Mouse (Mus musculus): ENCODE measurements around the gene Jph4. TPM values are rescaled to one million over a fixed set of nuclear protein-coding genes. Genes with fewer than 3 reads are reported as not detected.

Gene Jph4
- total and polyA plus RNA-seq, 3 experiments = not detected

GRCm38 (mm10) chr14:55062626-55063025, 54.1 kb downstream of the Jph4 start:
- peaks cover 5 to 16% of the 10 kb centered on the region in 2 experiments; a peak in 2 of 4 replicates for H3K4me1 ChIP-seq (ENCODE audit: control insufficient read depth in 1 of 2, insufficient read depth in 2 of 2)
- in situ Hi-C loops (cut with MboI; ENCODE audit: low pct_ligation_motif_present, low pct_unique_long_range_greater_than_20kb, low sequenced_read_pairs) = no loop called here
- no peak overlapping the region for H3K9ac ChIP-seq (ENCODE audit: insufficient read depth, low read depth)
- H3K27ac ChIP-seq (ENCODE audit: insufficient read depth, low read depth) = no peak overlapping the region
- peaks cover 7% of the 10 kb centered on the region for H3K27me3 ChIP-seq (replicated peaks)
- no peak for DNase-seq (ENCODE audit: extremely low read depth)
- H3K4me2 ChIP-seq (ENCODE audit: insufficient read depth, low read depth, poor library complexity, severe bottlenecking) = no peak overlapping the region
- H3K4me3 ChIP-seq (replicated peaks in 1 of 3; ENCODE audit: low read depth in 2 of 3, low read length in 2 of 3, poor library complexity in 1 of 3) = no peak overlapping the region
- no peak for TF ChIP-seq RCOR1 (conservative IDR thresholded peaks at IDR 0.05; ENCODE audit: low read depth, low read length)
- H3K36me3 ChIP-seq (replicated peaks in 1 of 2; ENCODE audit: control insufficient read depth in 1 of 2, insufficient read depth in 1 of 2, low read length in 1 of 2) = peaks cover 0 to 2% of the 10 kb centered on the region in 2 experiments
- no peaks in the 10 kb centered on the region for H3K9me3 ChIP-seq (replicated peaks; ENCODE audit: low read length)
- H3K79me2 ChIP-seq (replicated peaks; ENCODE audit: control insufficient read depth, extremely low read depth, insufficient read depth, poor library complexity, severe bottlenecking) = no peaks in the 10 kb centered on the region
- dilution Hi-C loops (cut with MboI; ENCODE audit: extremely low pct_ligation_motif_present, extremely low pct_unique_long_range_greater_than_20kb, low sequenced_read_pairs) = no loop called here

- no peak for DNase-seq (ENCODE audit: extremely low read depth)
- Histone ChIP-seq H3K79me2 (replicated peaks; ENCODE audit: control insufficient read depth, extremely low read depth, insufficient read depth, poor library complexity, severe bottlenecking) (no peaks in the 10 kb centered on the region), H3K9ac (ENCODE audit: insufficient read depth, low read depth) (no peak overlapping the region), H3K36me3 (replicated peaks in 1 of 2; ENCODE audit: control insufficient read depth in 1 of 2, insufficient read depth in 1 of 2, low read length in 1 of 2) (peaks cover 0 to 2% of the 10 kb centered on the region in 2 experiments), H3K9me3 (replicated peaks; ENCODE audit: low read length) (no peaks in the 10 kb centered on the region), H3K4me1 (ENCODE audit: control insufficient read depth in 1 of 2, insufficient read depth in 2 of 2) (peaks cover 5 to 16% of the 10 kb centered on the region in 2 experiments; a peak in 2 of 4 replicates), H3K4me3 (replicated peaks in 1 of 3; ENCODE audit: low read depth in 2 of 3, low read length in 2 of 3, poor library complexity in 1 of 3) (no peak overlapping the region), H3K4me2 (ENCODE audit: insufficient read depth, low read depth, poor library complexity, severe bottlenecking) (no peak overlapping the region), H3K27ac (ENCODE audit: insufficient read depth, low read depth) (no peak overlapping the region), H3K27me3 (replicated peaks) (peaks cover 14% of the 10 kb centered on the region)
- TF ChIP-seq EP300 (IDR thresholded peaks at IDR 0.05; ENCODE audit: low read length) (no peak), POLR2A (IDR thresholded peaks at IDR 0.05; ENCODE audit: low read depth, low read length) (no peak), ZKSCAN1 (IDR thresholded peaks at IDR 0.05; ENCODE audit: borderline replicate concordance, low read depth, low read length) (no peak), CTCF (conservative IDR thresholded peaks at IDR 0.05 in 1 of 2, IDR thresholded peaks at IDR 0.05 in 1 of 2; ENCODE audit: low read depth in 2 of 2, low read length in 2 of 2) (no peak)
- in situ Hi-C loops (cut with MboI; ENCODE audit: low pct_ligation_motif_present, low pct_unique_long_range_greater_than_20kb, low sequenced_read_pairs) (no loop called here), dilution Hi-C loops (cut with MboI; ENCODE audit: extremely low pct_ligation_motif_present, extremely low pct_unique_long_range_greater_than_20kb, low sequenced_read_pairs) (no loop called here)
These were observed 54.9 kb downstream of the Jph4 start for GRCm38 (mm10) chr14:55061845-55062244.

- no peak overlapping the region for H3K4me3 ChIP-seq (replicated peaks in 1 of 3; ENCODE audit: low read depth in 2 of 3, low read length in 2 of 3, poor library complexity in 1 of 3)
- dilution Hi-C loops (cut with MboI; ENCODE audit: extremely low pct_ligation_motif_present, extremely low pct_unique_long_range_greater_than_20kb, low sequenced_read_pairs) = no loop called here
- no peak overlapping the region for H3K4me2 ChIP-seq (ENCODE audit: insufficient read depth, low read depth, poor library complexity, severe bottlenecking)
- H3K9me3 ChIP-seq (replicated peaks; ENCODE audit: low read length) = no peaks in the 10 kb centered on the region
- H3K4me1 ChIP-seq (ENCODE audit: control insufficient read depth in 1 of 2, insufficient read depth in 2 of 2) = peaks cover 5 to 16% of the 10 kb centered on the region in 2 experiments; a peak in 2 of 4 replicates
- H3K9ac ChIP-seq (ENCODE audit: insufficient read depth, low read depth) = no peak overlapping the region
- H3K79me2 ChIP-seq (replicated peaks; ENCODE audit: control insufficient read depth, extremely low read depth, insufficient read depth, poor library complexity, severe bottlenecking) = no peaks in the 10 kb centered on the region
- no peak overlapping the region for H3K27ac ChIP-seq (ENCODE audit: insufficient read depth, low read depth)
- no peak for DNase-seq (ENCODE audit: extremely low read depth)
- peaks cover 33% of the 10 kb centered on the region for H3K27me3 ChIP-seq (replicated peaks)
- no peaks in the 10 kb centered on the region for H3K36me3 ChIP-seq (replicated peaks in 1 of 2; ENCODE audit: control insufficient read depth in 1 of 2, insufficient read depth in 1 of 2, low read length in 1 of 2)
- in situ Hi-C loops (cut with MboI; ENCODE audit: low pct_ligation_motif_present, low pct_unique_long_range_greater_than_20kb, low sequenced_read_pairs) = no loop called here
- TF ChIP-seq JUN (IDR thresholded peaks at IDR 0.05; ENCODE audit: insufficient read depth, low read depth, low read length) = no peak
- no peak for TF ChIP-seq GABPA (IDR thresholded peaks at IDR 0.05; ENCODE audit: insufficient replicate concordance, low read depth, low read length)
- no peak for TF ChIP-seq MXI1 (IDR thresholded peaks at IDR 0.05; ENCODE audit: low read depth, low read length)
- no peak for TF ChIP-seq MEF2A (IDR thresholded peaks at IDR 0.05; ENCODE audit: borderline replicate concordance, low read depth, low read length)
- TF ChIP-seq POLR2AphosphoS2 (IDR thresholded peaks at IDR 0.05; ENCODE audit: low read depth, low read length) = no peak
- no peak for TF ChIP-seq TBP (conservative IDR thresholded peaks at IDR 0.05; ENCODE audit: low read depth, low read length)
- TF ChIP-seq UBTF (IDR thresholded peaks at IDR 0.05; ENCODE audit: low read depth, low read length) = no peak
- no peak for TF ChIP-seq SIN3A (IDR thresholded peaks at IDR 0.05; ENCODE audit: low read length)
- TF ChIP-seq POLR2A (IDR thresholded peaks at IDR 0.05; ENCODE audit: low read depth, low read length) = no peak
- no peak for TF ChIP-seq E2F4 (IDR thresholded peaks at IDR 0.05; ENCODE audit: insufficient replicate concordance, low read depth, low read length)
- TF ChIP-seq CHD1 (IDR thresholded peaks at IDR 0.05; ENCODE audit: low read depth, low read length) = no peak
- no peak for TF ChIP-seq KAT2A (IDR thresholded peaks at IDR 0.05; ENCODE audit: insufficient replicate concordance, low read length)
- TF ChIP-seq MAX (IDR thresholded peaks at IDR 0.05; ENCODE audit: low read length) = no peak
- TF ChIP-seq MAZ (IDR thresholded peaks at IDR 0.05; ENCODE audit: low read depth, low read length) = no peak
- no peak for TF ChIP-seq ZMIZ1 (IDR thresholded peaks at IDR 0.05; ENCODE audit: low read depth, low read length)
- no peak for TF ChIP-seq NRF1 (IDR thresholded peaks at IDR 0.05; ENCODE audit: low read depth, low read length)
- no peak for TF ChIP-seq CHD2 (IDR thresholded peaks at IDR 0.05; ENCODE audit: low read length)
- no peak for TF ChIP-seq IRF4 (IDR thresholded peaks at IDR 0.05; ENCODE audit: low read depth, low read length)
These were observed 56.8 kb downstream of the Jph4 start for GRCm38 (mm10) chr14:55059931-55060330.
